ENCODE assay signal across 8 mouse cellular contexts in genomic region chr6:31216206-31217059, GRCm38 (mm10).
DNase-seq lines count a peak whose midpoint lies in the region; ATAC-seq and TF ChIP-seq lines count a peak whose summit lies in the region.

No protein-coding gene starts in this region.

- peaks cover 42% of the 10 kb centered on the region for H3K4me1 ChIP-seq in forebrain, embryonic 13.5 days
- H3K4me1 ChIP-seq in heart, postnatal 0 days (ENCODE audit: control insufficient read depth, insufficient read depth), result peaks cover 6% of the 10 kb centered on the region; the same call in 1 of the 2 replicates
- H3K4me1 ChIP-seq in liver, embryonic 14.5 days (replicated peaks; ENCODE audit: control insufficient read depth in 2 of 2, insufficient read depth in 2 of 2, low read length in 1 of 2), result 0 out of 4 replicates have a peak, but pooled peaks cover 0 to 2% of the 10 kb centered on the region in 2 experiments
- peaks cover 22% of the 10 kb centered on the region; the same call in 1 of the 2 replicates for H3K4me1 ChIP-seq in stomach, embryonic 14.5 days (ENCODE audit: control insufficient read depth, insufficient read depth, low read length)

- H3K27ac ChIP-seq in forebrain, embryonic 13.5 days, result no peak overlapping the region
- no peak overlapping the region for H3K27ac ChIP-seq in heart, postnatal 0 days (ENCODE audit: low read depth)
- no peak overlapping the region for H3K27ac ChIP-seq in liver, embryonic 14.5 days
- no peak overlapping the region for H3K27ac ChIP-seq in stomach, embryonic 14.5 days (ENCODE audit: low read length)

- no peak for TF ChIP-seq CTCF in C2C12 (IDR thresholded peaks at IDR 0.05; ENCODE audit: control insufficient read depth, insufficient read depth, insufficient read length)
- TF ChIP-seq CTCF in brain, embryonic 14.5 days (IDR thresholded peaks at IDR 0.05; ENCODE audit: borderline replicate concordance, extremely low read depth, insufficient read depth, insufficient read length), result no peak
- no peak for TF ChIP-seq CTCF in heart, postnatal 0 days (IDR thresholded peaks at IDR 0.05; ENCODE audit: low read depth)
- TF ChIP-seq CTCF in liver, embryonic 14.5 days (IDR thresholded peaks at IDR 0.05; ENCODE audit: low read depth), result no peak

- no peaks in the 10 kb centered on the region for H3K27me3 ChIP-seq in C2C12 (ENCODE audit: control insufficient read depth, insufficient read depth, insufficient read length)
- H3K27me3 ChIP-seq in forebrain, embryonic 13.5 days, result peaks cover 72% of the 10 kb centered on the region
- peaks cover 21% of the 10 kb centered on the region for H3K27me3 ChIP-seq in heart, postnatal 0 days (ENCODE audit: control insufficient read depth, insufficient read depth, low read length)
- H3K27me3 ChIP-seq in liver, embryonic 14.5 days (ENCODE audit: control insufficient read depth, insufficient read depth, low read length), result peaks cover 63% of the 10 kb centered on the region
- H3K27me3 ChIP-seq in stomach, embryonic 14.5 days (ENCODE audit: control insufficient read depth, insufficient read depth, low read length), result peaks cover 35% of the 10 kb centered on the region

- no peaks in the 10 kb centered on the region for H3K9me3 ChIP-seq in forebrain, embryonic 13.5 days (replicated peaks)
- no peaks in the 10 kb centered on the region for H3K9me3 ChIP-seq in heart, postnatal 0 days (replicated peaks; ENCODE audit: control insufficient read depth, low read length)
- H3K9me3 ChIP-seq in liver, embryonic 14.5 days (ENCODE audit: control insufficient read depth, low read length), result no peaks in the 10 kb centered on the region
- H3K9me3 ChIP-seq in stomach, embryonic 14.5 days (ENCODE audit: control insufficient read depth, low read depth, low read length), result no peaks in the 10 kb centered on the region

- peaks cover 33% of the 10 kb centered on the region for H3K79me3 ChIP-seq in C2C12 (ENCODE audit: low read depth)

- peaks cover 85% of the 10 kb centered on the region for H3K79me2 ChIP-seq in C2C12 (ENCODE audit: control insufficient read depth, insufficient read depth)

- peak; percentile 72 for DNase-seq in brain, embryonic 14.5 days (ENCODE audit: low read depth)
- peak; percentile 58 for DNase-seq in heart, postnatal 0 days (ENCODE audit: low spot score)
- DNase-seq in kidney, postnatal 36 days, result peak; percentile 95 to 96
- no peak for DNase-seq in liver, embryonic 14.5 days (ENCODE audit: low read depth in 3 of 3, low spot score in 3 of 3)
- DNase-seq in neural tube, embryonic 10.5 days (ENCODE audit: extremely low spot score, low spot score), result peak; percentile 69

- peak overlapping the region; percentile 46 for H3K4me3 ChIP-seq in C2C12 (ENCODE audit: insufficient read depth, poor library complexity, severe bottlenecking)
- peak overlapping the region; percentile 71 for H3K4me3 ChIP-seq in forebrain, embryonic 13.5 days
- peak overlapping the region; percentile 60 for H3K4me3 ChIP-seq in heart, postnatal 0 days (ENCODE audit: low read depth, low read length)
- peak overlapping the region; percentile 48 to 58 for H3K4me3 ChIP-seq in liver, embryonic 14.5 days (ENCODE audit: insufficient read depth in 1 of 2, low read depth in 2 of 2, low read length in 2 of 2)
- H3K4me3 ChIP-seq in stomach, embryonic 14.5 days (ENCODE audit: low read depth, low read length), result peak overlapping the region; percentile 73

- H3ac ChIP-seq in C2C12 (ENCODE audit: control insufficient read depth, insufficient read length, low read depth), result peak overlapping the region; percentile 84

- peaks cover 7% of the 10 kb centered on the region for H3K36me3 ChIP-seq in C2C12 (ENCODE audit: control insufficient read depth, insufficient read depth)
- H3K36me3 ChIP-seq in forebrain, embryonic 13.5 days (ENCODE audit: poor library complexity, severe bottlenecking), result no peaks in the 10 kb centered on the region
- H3K36me3 ChIP-seq in heart, postnatal 0 days (replicated peaks; ENCODE audit: control insufficient read depth, insufficient read depth, low read length), result no peaks in the 10 kb centered on the region
- no peaks in the 10 kb centered on the region for H3K36me3 ChIP-seq in liver, embryonic 14.5 days (replicated peaks; ENCODE audit: control insufficient read depth, insufficient read depth, low read depth)
- no peaks in the 10 kb centered on the region for H3K36me3 ChIP-seq in stomach, embryonic 14.5 days (ENCODE audit: control insufficient read depth, insufficient read depth, low read length)

- peak; percentile 79 for ATAC-seq in forebrain, embryonic 13.5 days
- peak; percentile 57 for ATAC-seq in heart, postnatal 0 days (ENCODE audit: insufficient read depth, low read depth)
- ATAC-seq in liver, embryonic 14.5 days (ENCODE audit: insufficient read depth), result peak; percentile 67; the same call in 1 of the 2 replicates
- ATAC-seq in stomach, embryonic 14.5 days (ENCODE audit: insufficient number of reproducible peaks, insufficient read depth, low FRiP score, low read depth), result peak; percentile 57; the same call in 1 of the 2 replicates

- H3K9ac ChIP-seq in forebrain, embryonic 13.5 days, result peak overlapping the region; percentile 69
- H3K9ac ChIP-seq in heart, postnatal 0 days (replicated peaks; ENCODE audit: low read depth, low read length), result peak overlapping the region; percentile 49; the same call in 1 of the 2 replicates
- H3K9ac ChIP-seq in liver, embryonic 14.5 days (replicated peaks), result no peak overlapping the region
- H3K9ac ChIP-seq in stomach, embryonic 14.5 days (replicated peaks; ENCODE audit: low read depth, low read length), result peak overlapping the region; percentile 46; the same call in 1 of the 2 replicates

- no peak for TF ChIP-seq EP300 in heart, postnatal 0 days (IDR thresholded peaks at IDR 0.05; ENCODE audit: low read depth)
- no peak for TF ChIP-seq EP300 in liver, embryonic 14.5 days (IDR thresholded peaks at IDR 0.05; ENCODE audit: low read depth)

- WGBS in forebrain, embryonic 13.5 days, result under 1% methylated on average over 94 of the region's 100 CpGs
- under 1% methylated on average over 90 of the region's 100 CpGs for WGBS in heart, postnatal 0 days
- WGBS in liver, embryonic 14.5 days (ENCODE audit: insufficient replicate concordance), result under 1% methylated on average over 97 of the region's 100 CpGs
- under 1% methylated on average over 83 of the region's 100 CpGs for WGBS in stomach, embryonic 14.5 days

- H3K4me2 ChIP-seq in forebrain, embryonic 13.5 days, result peak overlapping the region; percentile 100
- H3K4me2 ChIP-seq in heart, postnatal 0 days (ENCODE audit: low read depth, low read length), result peak overlapping the region; percentile 83
- H3K4me2 ChIP-seq in liver, embryonic 14.5 days (ENCODE audit: low read depth), result peak overlapping the region; percentile 71
- peak overlapping the region; percentile 100 for H3K4me2 ChIP-seq in stomach, embryonic 14.5 days (replicated peaks; ENCODE audit: low read depth, low read length)

- no peak for TF ChIP-seq POLR2A in brain, embryonic 14.5 days (IDR thresholded peaks at IDR 0.05; ENCODE audit: borderline replicate concordance, extremely low read depth, insufficient read depth, insufficient read length, poor library complexity, severe bottlenecking)

TF ChIP-seq in C2C12, 6 proteins besides CTCF, POLR2A, EP300 and RAD21:
- TF ChIP-seq USF1 (IDR thresholded peaks at IDR 0.05; ENCODE audit: low read depth), result peak; percentile 78
- no peak for TF ChIP-seq MYOG (IDR thresholded peaks at IDR 0.05; ENCODE audit: control insufficient read depth, extremely low read depth, insufficient read length)
- TF ChIP-seq MAX (IDR thresholded peaks at IDR 0.05), result no peak
- TF ChIP-seq FOSL1 (IDR thresholded peaks at IDR 0.05; ENCODE audit: insufficient read depth, low read length, poor library complexity, severe bottlenecking), result no peak

Comparison
In these comparisons a context has a peak if more than half of its experiments do, and no peak if none do; other contexts are left out.
1. DNase-seq: peak in brain, embryonic 14.5 days (single experiment), heart, postnatal 0 days (single experiment), kidney, postnatal 36 days (2 of 2) and neural tube, embryonic 10.5 days (single experiment); none in liver, embryonic 14.5 days (0 of 3).
2. Peak in every context shown above with its lines, with median percentiles within 50 percentile points of each other: H3K4me3 ChIP-seq, ATAC-seq and H3K4me2 ChIP-seq.